ENCODE assay signal across 8 mouse cellular contexts in the genomic region with DNA sequence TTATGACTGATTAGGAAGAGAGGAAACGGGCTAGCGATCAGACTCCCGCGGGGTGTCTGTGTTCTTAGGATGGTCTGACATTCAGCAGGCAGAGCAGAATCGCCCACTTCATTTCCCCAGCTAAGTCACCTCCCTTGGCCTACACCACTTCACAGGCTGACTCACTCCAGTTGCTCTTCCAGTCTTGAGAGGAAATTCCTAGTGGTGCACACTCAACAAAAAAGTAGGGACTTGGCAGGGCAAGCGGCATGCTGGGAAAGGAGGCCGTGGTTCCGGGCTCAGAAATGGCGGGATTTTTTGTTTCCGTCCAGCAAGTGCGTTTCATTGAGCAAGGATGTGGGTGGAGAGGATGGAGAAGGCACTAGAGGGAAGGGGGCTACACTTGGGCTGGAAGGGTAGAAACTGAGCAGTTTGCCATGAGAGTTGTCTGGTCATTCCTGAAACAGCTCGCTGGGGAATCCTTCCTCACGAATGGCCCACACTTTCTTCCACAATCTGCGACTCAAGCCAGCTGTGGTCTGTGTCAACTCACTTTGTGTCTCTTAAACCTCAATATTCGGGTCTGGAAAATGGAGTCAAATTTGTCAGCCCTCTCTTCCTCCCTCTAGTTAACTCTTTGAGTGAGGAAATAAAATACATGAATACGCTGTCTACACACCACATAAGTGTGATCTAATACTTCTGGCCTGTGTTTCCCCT. TPM values are rescaled to one million over a fixed set of nuclear protein-coding genes. Genes with fewer than 3 reads are reported as not detected.
DNase-seq lines count a peak whose midpoint lies in the region; ATAC-seq and TF ChIP-seq lines count a peak whose summit lies in the region.

No protein-coding gene starts in this region.

- peak overlapping the region; percentile 72 for H3K4me3 ChIP-seq in brown adipose tissue, adult 24 weeks (ENCODE audit: insufficient read depth, low read depth, low read length)
- H3K4me3 ChIP-seq in heart, embryonic 11.5 days (ENCODE audit: low read depth, low read length), result peak overlapping the region; percentile 88
- H3K4me3 ChIP-seq in kidney, postnatal 0 days (replicated peaks; ENCODE audit: low read depth, low read length), result peak overlapping the region; percentile 77

- H3K4me2 ChIP-seq in heart, embryonic 11.5 days, result peak overlapping the region; percentile 76
- H3K4me2 ChIP-seq in kidney, postnatal 0 days (ENCODE audit: low read length), result peak overlapping the region; percentile 73

- no peaks in the 10 kb centered on the region for H3K9me3 ChIP-seq in heart, embryonic 11.5 days (replicated peaks; ENCODE audit: control insufficient read depth, low read length)
- no peaks in the 10 kb centered on the region for H3K9me3 ChIP-seq in kidney, postnatal 0 days (replicated peaks; ENCODE audit: low read length)

- H3K27ac ChIP-seq in brown adipose tissue, adult 24 weeks (replicated peaks; ENCODE audit: low read depth, low read length), result 0 out of 2 replicates have a peak overlapping the region, but pooled peaks have one; percentile 12
- H3K27ac ChIP-seq in heart, embryonic 11.5 days (ENCODE audit: low read depth, low read length), result peak overlapping the region; percentile 62; the same call in 1 of the 2 replicates
- H3K27ac ChIP-seq in kidney, postnatal 0 days, result no peak overlapping the region; the same call in 1 of the 2 replicates

- peaks cover 9% of the 10 kb centered on the region for H3K36me3 ChIP-seq in heart, embryonic 11.5 days (ENCODE audit: control insufficient read depth, insufficient read depth, low read length)
- H3K36me3 ChIP-seq in kidney, postnatal 0 days (ENCODE audit: insufficient read depth, low read length), result peaks cover 11% of the 10 kb centered on the region

- ATAC-seq in heart, embryonic 11.5 days (replicated peaks; ENCODE audit: insufficient number of reproducible peaks, low FRiP score, low TSS enrichment), result no peak
- no peak for ATAC-seq in kidney, postnatal 0 days (replicated peaks; ENCODE audit: low FRiP score, low read depth)
- ATAC-seq in cerebellum, adult (ENCODE audit: insufficient number of reproducible peaks, low FRiP score, low TSS enrichment), result no peak

- no peak for TF ChIP-seq CTCF in kidney, postnatal 0 days (IDR thresholded peaks at IDR 0.05; ENCODE audit: low read depth)

- DNase-seq in cerebellum, adult 9-10 months, result peak; percentile 25
- DNase-seq in cerebellum, adult 11 months, result no peak
- DNase-seq in kidney, postnatal 0 days (ENCODE audit: low spot score), result peak; percentile 67
- peak; percentile 74 to 82 for DNase-seq in lung, postnatal 4 days
- DNase-seq in thymus, postnatal 25 days, result no peak

- no peaks in the 10 kb centered on the region for H3K27me3 ChIP-seq in heart, embryonic 11.5 days (ENCODE audit: control insufficient read depth, insufficient read depth, low read length)
- H3K27me3 ChIP-seq in kidney, postnatal 0 days (ENCODE audit: insufficient read depth, low read length), result no peaks in the 10 kb centered on the region

- 54% methylated on average over 16 of the region's 16 CpGs for WGBS in heart, embryonic 11.5 days (ENCODE audit: insufficient replicate concordance)
- 41% methylated on average over 16 of the region's 16 CpGs for WGBS in kidney, postnatal 0 days

- peaks cover 5% of the 10 kb centered on the region for H3K4me1 ChIP-seq in brown adipose tissue, adult 24 weeks (ENCODE audit: control insufficient read depth, insufficient read depth, insufficient read length, low read length)
- peaks cover 29% of the 10 kb centered on the region for H3K4me1 ChIP-seq in heart, embryonic 11.5 days (ENCODE audit: control insufficient read depth, insufficient read depth, low read length)
- H3K4me1 ChIP-seq in kidney, postnatal 0 days (replicated peaks; ENCODE audit: insufficient read depth, low read length), result peaks cover 14% of the 10 kb centered on the region

- H3K9ac ChIP-seq in heart, embryonic 11.5 days (ENCODE audit: low read depth, low read length), result peak overlapping the region; percentile 97
- H3K9ac ChIP-seq in kidney, postnatal 0 days (ENCODE audit: low read depth, low read length), result peak overlapping the region; percentile 90

RNA-seq across cellular contexts. Expression of a gene that starts 1.5 kb away (rescaled TPM):
- polyA plus RNA-seq in brown adipose tissue, adult 24 weeks (2012; ENCODE audit: insufficient read depth, insufficient read length, missing spikeins), result 2.9 TPM in 2 replicates
- 103 and 113 TPM in 2 replicates for polyA plus RNA-seq in heart, embryonic 11.5 days (2014; fragmentation: Nextera tagmentation; extraction: Ambion mirVana)
- polyA plus RNA-seq in kidney, postnatal 0 days (2015; fragmentation: Nextera tagmentation; extraction: Ambion mirVana), result 75.6 and 77.9 TPM in 2 replicates

RNA-seq across cellular contexts. Expression of a gene that starts 44.1 kb away (rescaled TPM):
- polyA plus RNA-seq in brown adipose tissue, adult 24 weeks (2012; ENCODE audit: insufficient read depth, insufficient read length, missing spikeins), result 8.9 and 11.0 TPM in 2 replicates
- 15.2 and 16.6 TPM in 2 replicates for polyA plus RNA-seq in heart, embryonic 11.5 days (2014; fragmentation: Nextera tagmentation; extraction: Ambion mirVana)
- polyA plus RNA-seq in kidney, postnatal 0 days (2015; fragmentation: Nextera tagmentation; extraction: Ambion mirVana), result 25.2 and 27.0 TPM in 2 replicates

Comparison
In these comparisons a context has a peak if more than half of its experiments do, and no peak if none do; other contexts are left out.
1. DNase-seq: peak in cerebellum, adult 9-10 months (single experiment), kidney, postnatal 0 days (single experiment) and lung, postnatal 4 days (2 of 2); none in cerebellum, adult 11 months (single experiment) and thymus, postnatal 25 days (single experiment).
2. RNA of a gene that starts 1.5 kb away (polyA plus RNA-seq): 103 to 113 TPM in heart, embryonic 11.5 days and 75.6 to 77.9 TPM in kidney, postnatal 0 days; 2.9 TPM in brown adipose tissue, adult 24 weeks; every median in the first group is over 10 times any median in the second.
3. Peak in every context shown above with its lines, with median percentiles within 50 percentile points of each other: H3K4me3 ChIP-seq.